Mouse (Mus musculus) olfactory bulb, adult 2 months (tissue): ENCODE data around the gene Auts2. TPM values are rescaled to one million over a fixed set of nuclear protein-coding genes. Genes with fewer than 3 reads are reported as not detected.

ENCODE experiments used
- H3K27ac ChIP-seq: fragments of 200-500 bp; 2 replicates; pipeline ENCODE4 v1.5.1; 2012; ENCODE audit warnings: low read depth, low read length; ENCODE audit not compliant: insufficient read depth
- H3K4me1 ChIP-seq: fragments of 200-500 bp; 2 replicates; pipeline ENCODE4 v1.6.1; 2012; ENCODE audit warnings: low read length; ENCODE audit not compliant: control insufficient read depth, insufficient read depth
- H3K4me3 ChIP-seq: fragments of 200-500 bp; 2 replicates; pipeline ENCODE4 v1.5.1; 2012; ENCODE audit warnings: mild to moderate bottlenecking, low read depth, low read length, moderate library complexity; ENCODE audit not compliant: insufficient read depth
- CTCF ChIP-seq: fragments of 200-500 bp; IDR thresholded peaks from 2 replicates; pipeline ENCODE4 v1.5.1; 2012; ENCODE audit warnings: low read depth, mild to moderate bottlenecking, low read length, moderate library complexity; ENCODE audit not compliant: insufficient read depth
- POLR2A ChIP-seq: fragments of 200-500 bp; IDR thresholded peaks from 2 replicates; pipeline ENCODE4 v1.6.1; 2012; ENCODE audit warnings: mild to moderate bottlenecking, low read depth, low read length, moderate library complexity; ENCODE audit not compliant: insufficient read depth
- whole genome bisulfite sequencing: fragments of 180-500 bp; shearing (Covaris S2); methylation state at CpG from one replicate; pipeline ENCODE4 v1.1.7; 2018; 5-methylcytosine and 5-hydroxymethylcytosine counted together
- polyA plus RNA-seq: library from polyadenylated mRNA; stranded (reverse); fragments of >200 nt; gene quantifications from 2 replicates; pipeline ENCODE4 v1.2.4, GENCODE M21; 2012; ENCODE audit warnings: low replicate concordance; ENCODE audit not compliant: missing spikeins, insufficient read depth, insufficient read length

Auts2 gene
- polyA plus RNA-seq, 1 experiment, result not detected

DNA sequence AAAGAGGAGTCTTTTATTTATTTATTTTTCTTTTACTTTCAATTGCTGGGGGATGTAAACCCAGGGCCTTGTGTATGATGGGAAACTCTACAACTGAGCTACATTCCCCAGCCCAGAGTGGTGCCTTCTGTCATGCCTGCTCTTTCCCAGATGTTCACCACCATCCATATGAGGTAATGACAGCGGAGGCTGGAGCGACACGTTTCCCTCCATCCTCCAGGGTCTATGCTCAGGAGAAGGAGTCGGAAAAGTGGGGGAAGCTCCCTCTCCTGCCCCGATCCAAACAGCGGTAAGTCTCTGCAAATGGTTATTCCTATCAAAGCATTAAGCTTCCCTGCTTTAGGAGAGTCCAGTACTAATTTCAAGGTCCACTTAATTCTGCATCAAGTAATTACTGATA lies 768.4 kb downstream of the Auts2 start:
- H3K27ac ChIP-seq, result no peak overlapping the region
- WGBS, result 85% methylated on average over 6 of the region's 6 CpGs
- no peak for TF ChIP-seq CTCF
- no peak for TF ChIP-seq POLR2A

DNA sequence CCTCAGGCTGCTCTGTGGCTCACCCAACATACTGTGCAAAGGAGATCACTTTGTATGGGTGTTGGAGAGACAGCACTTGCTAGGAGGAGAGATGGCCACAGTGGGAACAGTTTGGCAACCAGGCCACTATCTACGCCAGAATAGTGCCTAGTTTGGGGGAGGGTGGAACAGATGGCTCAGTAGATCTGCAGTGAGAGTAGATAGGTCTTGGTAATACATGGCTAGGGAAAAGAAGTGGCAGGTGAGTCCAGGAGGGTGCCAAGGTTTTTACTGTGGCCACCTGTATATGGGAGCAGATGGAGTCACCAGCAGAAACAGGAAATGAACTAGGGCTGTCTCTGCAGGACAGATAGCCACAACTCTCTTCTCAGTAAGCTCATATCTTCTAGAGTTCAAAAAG lies 770.5 kb downstream of the Auts2 start:
- H3K27ac ChIP-seq, result no peak overlapping the region
- 96% methylated on average over 1 of the region's 1 CpGs for WGBS
- H3K4me3 ChIP-seq, result no peak overlapping the region
- H3K4me1 ChIP-seq, result peaks cover 21% of the 10 kb centered on the region
- TF ChIP-seq POLR2A, result no peak
- TF ChIP-seq CTCF, result no peak

More for the DNA sequence above, 768.4 kb downstream of the Auts2 start:
- no peak overlapping the region for H3K4me3 ChIP-seq
- peaks cover 7% of the 10 kb centered on the region for H3K4me1 ChIP-seq

DNA sequence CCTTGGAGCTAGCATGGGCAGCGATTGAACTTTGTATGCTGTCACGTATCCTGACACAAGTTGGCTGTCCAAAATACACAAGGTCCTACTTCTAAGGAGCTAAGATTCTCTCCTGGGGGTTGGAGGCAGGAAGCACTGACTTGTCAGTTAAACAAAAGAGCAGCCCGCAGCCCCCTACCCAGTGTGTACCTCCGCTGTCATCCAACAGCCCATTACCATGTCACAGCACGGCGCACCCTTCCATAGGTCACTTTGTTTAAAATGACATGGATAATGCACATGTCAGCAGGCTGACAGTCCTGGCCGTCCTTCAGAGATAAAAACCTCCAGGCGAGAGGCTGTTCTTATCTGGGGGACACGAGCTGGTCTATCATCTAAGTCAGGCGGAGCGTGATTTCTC lies 773.9 kb downstream of the Auts2 start:
- H3K4me1 ChIP-seq, result peaks cover 21% of the 10 kb centered on the region
- TF ChIP-seq CTCF (no peak), POLR2A (no peak)
- no peak overlapping the region for H3K4me3 ChIP-seq
- H3K27ac ChIP-seq, result no peak overlapping the region
- 86% methylated on average over 11 of the region's 11 CpGs for WGBS

DNA sequence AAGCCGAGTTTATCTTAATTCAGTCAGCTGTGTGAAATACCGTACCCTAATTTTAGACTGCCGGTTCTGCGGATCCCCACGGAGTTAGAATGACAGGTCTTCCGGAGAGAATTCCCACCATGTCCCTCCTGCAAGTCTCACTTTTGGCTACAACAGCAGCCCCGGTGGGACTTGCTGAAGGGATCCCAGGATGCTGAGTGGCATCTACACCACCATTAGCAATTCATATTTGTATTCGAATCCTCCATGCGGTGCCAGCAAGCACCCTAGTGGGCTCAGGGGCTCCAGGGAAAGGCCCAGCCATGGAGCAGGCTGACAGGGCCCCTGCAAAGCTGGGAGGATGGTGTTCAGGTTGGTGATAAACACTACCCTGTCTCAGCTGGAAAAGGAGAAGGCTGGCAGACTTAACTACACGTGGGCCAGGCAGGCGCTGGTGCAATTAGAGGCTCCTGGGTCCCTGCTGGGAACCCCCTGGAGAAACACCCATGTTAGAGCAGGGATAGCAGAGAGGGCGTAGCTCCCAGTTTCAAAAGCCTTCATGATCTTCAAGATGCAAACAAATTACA lies 775.4 kb downstream of the Auts2 start:
- WGBS, result 22% methylated on average over 12 of the region's 12 CpGs
- TF ChIP-seq CTCF (no peak), POLR2A (no peak)
- H3K4me3 ChIP-seq, result peak overlapping the region; percentile 3; the same call in 1 of the 2 replicates
- H3K4me1 ChIP-seq, result peaks cover 21% of the 10 kb centered on the region
- H3K27ac ChIP-seq, result peak overlapping the region; percentile 49

DNA sequence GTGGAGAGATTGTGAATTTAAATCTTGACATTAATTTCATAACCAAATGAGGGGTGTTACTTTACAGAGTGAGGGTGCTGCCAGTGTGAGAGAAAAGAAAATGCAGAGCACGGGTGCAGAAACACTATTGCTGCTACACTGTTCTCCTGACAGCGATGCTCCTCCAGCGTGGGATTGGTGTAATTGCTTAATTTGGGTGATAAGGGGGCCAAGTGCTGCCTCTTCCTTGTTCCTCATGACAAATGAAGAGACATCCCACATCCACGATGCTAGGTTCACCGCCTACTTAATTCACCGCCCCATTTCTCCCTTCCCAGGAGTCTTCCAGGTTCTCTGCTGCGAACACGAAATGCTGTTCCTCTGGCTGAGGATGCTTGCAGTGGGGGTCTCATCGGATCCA lies 776.0 kb downstream of the Auts2 start:
- TF ChIP-seq CTCF, result no peak
- no peak for TF ChIP-seq POLR2A
- Histone ChIP-seq H3K4me3 (no peak overlapping the region), H3K27ac (0 out of 2 replicates have a peak overlapping the region, but pooled peaks have one; percentile 8), H3K4me1 (peaks cover 21% of the 10 kb centered on the region)
- WGBS, result 20% methylated on average over 9 of the region's 9 CpGs

DNA sequence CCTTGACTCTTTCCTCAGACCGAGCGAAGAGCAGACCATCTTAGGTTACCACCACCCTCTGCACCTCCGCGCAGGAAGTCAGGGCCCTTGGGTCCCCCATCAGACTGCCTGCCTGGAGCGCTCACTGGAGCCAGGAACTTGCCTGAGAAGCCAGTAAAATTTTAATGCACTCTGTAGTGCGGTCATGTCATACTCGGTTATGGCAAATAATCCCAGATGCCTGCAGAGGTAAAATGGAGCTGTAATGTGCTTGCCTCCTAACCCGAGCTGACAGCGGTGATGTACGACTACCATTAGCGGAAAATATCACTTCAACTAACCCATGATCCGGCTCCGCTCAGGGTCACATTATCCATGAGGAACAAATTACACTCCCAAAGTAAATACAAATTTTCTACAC lies 783.7 kb downstream of the Auts2 start:
- no peak overlapping the region for H3K4me3 ChIP-seq
- 98% methylated on average over 13 of the region's 13 CpGs for WGBS
- no peaks in the 10 kb centered on the region for H3K4me1 ChIP-seq
- no peak overlapping the region for H3K27ac ChIP-seq
- TF ChIP-seq POLR2A (no peak), CTCF (no peak)

DNA sequence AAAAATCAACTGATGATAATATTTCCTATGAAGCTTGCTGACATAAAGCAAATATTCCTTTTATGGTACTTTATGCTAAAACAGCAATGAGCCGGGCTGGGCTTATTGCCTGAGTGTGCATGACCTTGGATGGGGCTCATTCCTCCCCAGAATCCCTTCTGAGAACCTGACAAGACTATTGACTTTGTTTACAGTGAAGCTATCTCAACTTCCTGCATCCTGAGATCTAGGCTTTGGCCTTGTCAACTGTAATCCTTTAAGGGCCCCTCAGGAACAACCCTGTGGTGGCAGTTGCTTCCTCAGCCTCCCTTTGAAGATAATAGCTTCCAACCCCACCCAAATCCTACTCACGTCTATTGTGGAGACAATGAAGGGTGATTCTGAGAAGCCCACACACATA lies 792.8 kb downstream of the Auts2 start:
- no peaks in the 10 kb centered on the region for H3K4me1 ChIP-seq
- no peak overlapping the region for H3K4me3 ChIP-seq
- H3K27ac ChIP-seq, result no peak overlapping the region
- 84% methylated on average over 2 of the region's 2 CpGs for WGBS
- TF ChIP-seq POLR2A, result no peak
- no peak for TF ChIP-seq CTCF

DNA sequence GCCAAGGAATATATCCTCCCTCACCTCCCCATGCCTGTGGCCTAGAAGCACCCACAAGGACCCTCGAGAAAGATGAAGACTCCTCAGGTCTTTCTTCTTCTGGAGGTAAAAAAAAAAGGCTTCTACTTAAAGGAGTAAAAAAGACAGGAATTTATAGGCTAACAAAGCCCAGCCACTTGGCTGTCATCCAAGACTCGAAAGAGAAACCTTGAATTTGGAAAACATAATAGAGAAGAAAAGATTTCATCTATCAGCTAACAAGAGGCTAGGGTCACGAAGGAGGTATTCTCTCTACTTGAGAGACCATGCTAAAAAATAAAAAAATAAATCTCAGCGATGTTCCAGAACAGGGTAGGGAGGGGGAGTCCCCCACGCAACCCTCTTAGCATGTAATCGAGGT lies 793.9 kb downstream of the Auts2 start:
- H3K4me1 ChIP-seq, result no peaks in the 10 kb centered on the region
- WGBS, result 49% methylated on average over 6 of the region's 6 CpGs
- TF ChIP-seq POLR2A, result no peak
- TF ChIP-seq CTCF, result no peak
- no peak overlapping the region for H3K27ac ChIP-seq
- H3K4me3 ChIP-seq, result no peak overlapping the region

DNA sequence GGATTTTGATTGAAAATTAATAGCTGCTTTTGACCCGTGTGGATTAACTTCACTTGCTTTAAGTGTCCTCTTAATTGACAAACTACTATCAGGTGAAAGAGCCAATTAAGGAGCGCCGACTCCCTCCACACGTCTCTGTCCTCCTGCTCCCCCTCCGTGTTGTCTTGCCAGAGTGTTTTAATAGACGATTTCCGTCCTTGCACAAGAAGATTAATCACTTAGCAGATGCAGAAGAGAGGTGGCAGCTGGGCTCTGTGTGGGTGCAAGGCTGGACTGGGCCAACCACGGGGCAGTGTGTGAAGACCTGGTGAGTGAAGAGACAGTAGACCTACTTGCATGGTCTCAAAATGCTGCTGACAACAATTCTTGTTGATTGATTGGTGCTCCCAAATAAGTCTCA lies 800.1 kb downstream of the Auts2 start:
- TF ChIP-seq POLR2A (no peak), CTCF (no peak)
- Histone ChIP-seq H3K4me3 (no peak overlapping the region), H3K27ac (no peak overlapping the region), H3K4me1 (no peaks in the 10 kb centered on the region)
- 65% methylated on average over 8 of the region's 8 CpGs for WGBS

DNA sequence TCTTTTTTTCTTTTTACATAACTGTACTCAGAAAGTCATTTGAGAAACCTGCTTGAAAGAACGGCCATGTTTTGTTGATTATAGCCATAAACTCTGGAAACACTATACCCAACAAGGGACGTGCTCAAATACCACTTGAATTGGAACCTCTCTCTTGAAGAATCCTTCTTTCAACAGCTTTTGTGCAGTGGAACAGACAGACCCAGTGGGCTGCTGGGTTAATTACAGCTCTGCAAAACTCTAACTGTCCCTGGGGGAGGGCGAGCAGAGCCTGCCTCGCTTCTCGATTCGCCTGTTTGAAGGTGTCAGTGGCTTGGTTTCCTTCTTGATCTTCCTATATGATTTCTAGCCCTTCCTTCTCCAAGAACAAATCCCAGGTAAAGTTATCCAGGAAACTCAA lies 805.7 kb downstream of the Auts2 start:
- no peak overlapping the region for H3K4me3 ChIP-seq
- WGBS, result 43% methylated on average over 6 of the region's 6 CpGs
- peaks cover 12% of the 10 kb centered on the region for H3K4me1 ChIP-seq
- TF ChIP-seq POLR2A, result no peak
- no peak for TF ChIP-seq CTCF
- H3K27ac ChIP-seq, result no peak overlapping the region

DNA sequence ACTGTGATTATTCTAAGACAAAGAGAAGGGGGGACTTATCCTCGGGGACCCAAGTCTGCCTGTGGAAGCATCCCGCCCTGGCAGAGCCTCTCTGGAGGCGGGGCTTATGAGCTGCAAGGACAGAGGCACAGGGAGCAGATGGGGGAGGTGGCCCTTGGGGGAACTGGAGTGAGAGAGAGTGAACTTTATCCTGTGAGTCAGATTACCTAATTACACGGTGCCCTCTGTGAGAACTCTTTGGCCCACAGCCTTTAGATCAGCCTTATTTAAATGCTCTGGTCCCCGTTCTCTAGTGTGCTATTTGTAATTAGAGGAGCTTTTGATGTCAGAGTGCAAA lies 809.9 kb downstream of the Auts2 start:
- 24% methylated on average over 5 of the region's 5 CpGs for WGBS
- Histone ChIP-seq H3K4me1 (peaks cover 12% of the 10 kb centered on the region), H3K27ac (no peak overlapping the region), H3K4me3 (no peak overlapping the region)
- TF ChIP-seq CTCF, result no peak
- no peak for TF ChIP-seq POLR2A
